Mouse (Mus musculus) hindbrain, embryonic 13.5 days (tissue): ENCODE measurements at regions not wholly inside any gene's neighbourhood (a gene's known extent, or its start where the extent isn't known, plus 50 kb on each side); places are given as distances from the start of the nearest gene placed in this dataset. TPM values are rescaled to one million over a fixed set of nuclear protein-coding genes. Genes with fewer than 3 reads are reported as not detected.

ENCODE experiments used
- microRNA-seq: library from miRNA; unstranded; fragments of <30 nt; microRNA quantifications from one replicate; pipeline ENCODE4, GENCODE M21; 2016

Small RNAs in the stretch of these regions (microRNA-seq; reads per million reads assigned to microRNA genes)
- not detected for gene Gm23416
